Mouse (Mus musculus) E14TG2a.4 (cell line): ENCODE measurements at regions not wholly inside any gene's neighbourhood (a gene's known extent, or its start where the extent isn't known, plus 50 kb on each side); places are given as distances from the start of the nearest gene placed in this dataset.

ENCODE experiments used
- CTCF ChIP-seq: conservative IDR thresholded peaks from 2 replicates; pipeline ENCODE4 v1.5.1; 2014; ENCODE audit warnings: low read length
- NANOG ChIP-seq: IDR thresholded peaks from 2 replicates; pipeline ENCODE4 v1.6.1; 2014; ENCODE audit warnings: borderline replicate concordance, low read length, mixed read lengths

- TF ChIP-seq CTCF (no peak), NANOG (no peak)
These were observed 483.8 kb downstream of the Prss52 start for GRCm38 (mm10) chr14:64587699-64588434.
